Mouse (Mus musculus) kidney, postnatal 14 days (tissue): Measurements from ENCODE around the gene Tmem45a.
A peak's percentile ranks its signal among the peaks of the same experiment; 100 is the strongest.

ENCODE experiments used
- DNase-seq: peaks from one replicate; pipeline ENCODE4 v3.0.0; 2022; ENCODE audit warnings: mixed read lengths

Gene Tmem45a

GRCm38 (mm10) chr16:56795481-56796139 lies 90.4 kb downstream of the Tmem45a start, which contains the start of gene Adgrg7:
Gene Adgrg7 (minus strand): TSS chr16:56795855.
- DNase-seq = no peak

GRCm38 (mm10) chr16:56794383-56795144 lies 91.4 kb downstream of the Tmem45a start:
- no peak for DNase-seq

GRCm38 (mm10) chr16:56793778-56794177 lies 92.2 kb downstream of the Tmem45a start:
- DNase-seq = no peak

- DNase-seq = no peak
Measured at GRCm38 (mm10) chr16:56785943-56786342, 100.0 kb downstream of the Tmem45a start.

GRCm38 (mm10) chr16:56771163-56772105 lies 114.5 kb downstream of the Tmem45a start:
- DNase-seq = peak; percentile 61
